Comparison of ENCODE assay signal across 8 mouse cellular contexts in genomic region chr2:14073362-14074220, GRCm38 (mm10). TPM values are rescaled to one million over a fixed set of nuclear protein-coding genes. Genes with fewer than 3 reads are reported as not detected.
DNase-seq lines count a peak whose midpoint lies in the region; ATAC-seq and TF ChIP-seq lines count a peak whose summit lies in the region.

Gene Stam (plus strand): TSS chr2:14074098.

- peak; percentile 83 to 89 for DNase-seq in gastrocnemius, adult 8-10 months (ENCODE audit: low spot score in 2 of 2)
- DNase-seq in hindlimb bud, embryonic 11.5 days (ENCODE audit: extremely low spot score, low read depth, low spot score): peak; percentile 66
- DNase-seq in left cerebral cortex, adult 8-10 months (ENCODE audit: low spot score in 2 of 2): peak; percentile 87
- peak; percentile 93 to 94 for DNase-seq in right cerebral cortex, postnatal 10 days (ENCODE audit: low spot score in 2 of 2)
- peak; percentile 88 for DNase-seq in urinary bladder, postnatal 25 days (ENCODE audit: low spot score)

- H3K36me3 ChIP-seq in megakaryocyte, embryonic 14.5 days (replicated peaks; ENCODE audit: low read length): no peaks in the 10 kb centered on the region

- ATAC-seq in activated CD4-positive, CD25-positive, alpha-beta regulatory T cell, adult 4 months: peak; percentile 88

- peak; percentile 82 for TF ChIP-seq POLR2A in cortical plate, adult 2 months (IDR thresholded peaks at IDR 0.05; ENCODE audit: extremely low read depth, insufficient read depth, low read length)

- no peaks in the 10 kb centered on the region for H3K27me3 ChIP-seq in megakaryocyte, embryonic 14.5 days (replicated peaks)

- no peaks in the 10 kb centered on the region for H3K9me3 ChIP-seq in megakaryocyte, embryonic 14.5 days

- H3K4me1 ChIP-seq in cortical plate, adult 2 months (ENCODE audit: control insufficient read depth, insufficient read depth, low read length): no peaks in the 10 kb centered on the region
- H3K4me1 ChIP-seq in megakaryocyte, embryonic 14.5 days: peaks cover 47% of the 10 kb centered on the region

- peak within 1 kb of the TSS; percentile 98 for H3K27ac ChIP-seq in cortical plate, adult 2 months (ENCODE audit: insufficient read depth, low read length)

- H3K4me3 ChIP-seq in cortical plate, adult 2 months (ENCODE audit: insufficient read depth, low read length): peak within 1 kb of the TSS; percentile 48
- H3K4me3 ChIP-seq in megakaryocyte, embryonic 14.5 days (replicated peaks): peak within 1 kb of the TSS; percentile 99

- no peak for TF ChIP-seq CTCF in cortical plate, adult 2 months (IDR thresholded peaks at IDR 0.05; ENCODE audit: extremely low read depth, insufficient read depth, low read length)

RNA-seq across cellular contexts. Expression of gene Stam, which starts in this region (rescaled TPM):
- 10 to 100 TPM; 10.6 to 15.6 TPM for polyA plus RNA-seq in activated CD4-positive, CD25-positive, alpha-beta regulatory T cell, adult 4 months (2017; shearing (Covaris generic))
- 57.9 and 59.3 TPM in 2 replicates for polyA plus RNA-seq in cortical plate, adult 2 months (2012; rRNA removed)
- 10 to 100 TPM; 17.7 to 21.8 (median 19.9) TPM for total RNA-seq in gastrocnemius, adult 8-10 months (2022)
- 10 to 100 TPM; 86.1 to 97.0 (median 91.2) TPM for total RNA-seq in left cerebral cortex, adult 8-10 months (2022)
- 9.9 and 12.6 TPM in 2 replicates for polyA plus RNA-seq in megakaryocyte, embryonic 14.5 days (2012; ENCODE audit: insufficient read depth, low replicate concordance)

Comparison
In these comparisons a context has a peak if more than half of its experiments do, and no peak if none do; other contexts are left out.
1. Peak in every context shown above with its lines: DNase-seq, ATAC-seq, H3K4me3 ChIP-seq and H3K27ac ChIP-seq.